Mouse (Mus musculus) limb, embryonic 15.5 days (tissue): ENCODE measurements around the gene Lrrc4. TPM values are rescaled to one million over a fixed set of nuclear protein-coding genes. Genes with fewer than 3 reads are reported as not detected.

Experiments used
- ATAC-seq: fragments of 200-750 bp; cut with Nextera tagmentation; 2 replicates; pipeline ENCODE4 v1.8.0; 2017; ENCODE audit warnings: low read depth, moderate TSS enrichment; ENCODE audit not compliant: insufficient number of reproducible peaks, low FRiP score, low TSS enrichment
- H3K27ac ChIP-seq: fragments of 300-500 bp; sonication (generic); 2 replicates; pipeline ENCODE4 v1.5.1; 2015; ENCODE audit warnings: moderate library complexity, mild to moderate bottlenecking, inconsistent platforms
- H3K27me3 ChIP-seq: fragments of 300-500 bp; sonication (generic); 2 replicates; pipeline ENCODE4 v1.6.1; 2015; ENCODE audit warnings: inconsistent platforms
- H3K36me3 ChIP-seq: fragments of 300-500 bp; sonication (generic); 2 replicates; pipeline ENCODE4 v1.6.1; 2015; ENCODE audit warnings: inconsistent platforms
- H3K4me1 ChIP-seq: fragments of 300-500 bp; sonication (generic); 2 replicates; pipeline ENCODE4 v1.6.1; 2015; ENCODE audit warnings: inconsistent platforms
- H3K4me2 ChIP-seq: fragments of 300-500 bp; sonication (generic); 2 replicates; pipeline ENCODE4 v1.6.1; 2015; ENCODE audit warnings: mild to moderate bottlenecking, inconsistent platforms
- H3K4me3 ChIP-seq: fragments of 300-500 bp; sonication (generic); 2 replicates; pipeline ENCODE4 v1.5.1; 2015; ENCODE audit warnings: mild to moderate bottlenecking, inconsistent platforms
- H3K9ac ChIP-seq: fragments of 300-500 bp; sonication (generic); 2 replicates; pipeline ENCODE4 v1.6.1; 2015; ENCODE audit warnings: inconsistent platforms
- H3K9me3 ChIP-seq: fragments of 300-500 bp; sonication (generic); 2 replicates; pipeline ENCODE4 v1.6.1; 2016; ENCODE audit warnings: inconsistent platforms
- WGBS: fragments of 180-500 bp; shearing (Covaris S2); methylation state at CpG from one replicate; pipeline ENCODE4 v1.1.7; 2015; 5-methylcytosine and 5-hydroxymethylcytosine counted together
- polyA plus RNA-seq: library from polyadenylated mRNA; unstranded; fragments of >200 nt; fragmentation: Nextera tagmentation; extraction: Ambion mirVana; gene quantifications from 2 replicates; pipeline ENCODE4 v1.2.1, GENCODE M21; 2015

Gene Lrrc4
- polyA plus RNA-seq, 1 experiment from 2014 or later: 0.56 TPM

- WGBS: 71% methylated on average over 4 of the region's 4 CpGs
- ATAC-seq: no peak
Measured at GRCm38 (mm10) chr6:28758293-28758692, 73.3 kb downstream of the Lrrc4 start.

GRCm38 (mm10) chr6:28756306-28757018 lies 75.1 kb downstream of the Lrrc4 start:
- Histone ChIP-seq H3K4me1 (peaks cover 7% of the 10 kb centered on the region; the same call in 1 of the 2 replicates), H3K27me3 (no peaks in the 10 kb centered on the region), H3K27ac (no peak overlapping the region), H3K4me2 (no peak overlapping the region), H3K4me3 (no peak overlapping the region), H3K9me3 (no peaks in the 10 kb centered on the region), H3K36me3 (no peaks in the 10 kb centered on the region), H3K9ac (no peak overlapping the region)
- no peak for ATAC-seq
- 61% methylated on average over 10 of the region's 10 CpGs for WGBS

More at GRCm38 (mm10) chr6:28758293-28758692, 73.3 kb downstream of the Lrrc4 start:
- H3K4me1 ChIP-seq: peaks cover 7% of the 10 kb centered on the region; the same call in 1 of the 2 replicates
- no peaks in the 10 kb centered on the region for H3K36me3 ChIP-seq
- no peak overlapping the region for H3K4me3 ChIP-seq
- H3K9me3 ChIP-seq: no peaks in the 10 kb centered on the region
- H3K4me2 ChIP-seq: no peak overlapping the region
- no peak overlapping the region for H3K27ac ChIP-seq
- H3K9ac ChIP-seq: no peak overlapping the region
- no peaks in the 10 kb centered on the region for H3K27me3 ChIP-seq

- H3K4me1 ChIP-seq: peaks cover 10% of the 10 kb centered on the region; the same call in 1 of the 2 replicates
- 0 out of 2 replicates have a peak, but pooled peaks cover 5% of the 10 kb centered on the region for H3K36me3 ChIP-seq
- ATAC-seq: no peak
- H3K27me3 ChIP-seq: no peaks in the 10 kb centered on the region
- H3K9me3 ChIP-seq: no peaks in the 10 kb centered on the region
- WGBS: 86% methylated on average over 6 of the region's 6 CpGs
- H3K4me3 ChIP-seq: no peak overlapping the region
- H3K27ac ChIP-seq: no peak overlapping the region
- H3K9ac ChIP-seq: no peak overlapping the region
- H3K4me2 ChIP-seq: no peak overlapping the region
Measured at GRCm38 (mm10) chr6:28754127-28754898, 77.2 kb downstream of the Lrrc4 start.

- Histone ChIP-seq H3K4me2 (no peak overlapping the region), H3K27ac (no peak overlapping the region), H3K36me3 (0 out of 2 replicates have a peak, but pooled peaks cover 6% of the 10 kb centered on the region), H3K4me1 (peaks cover 10% of the 10 kb centered on the region; the same call in 1 of the 2 replicates), H3K27me3 (no peaks in the 10 kb centered on the region), H3K9me3 (no peaks in the 10 kb centered on the region), H3K9ac (no peak overlapping the region), H3K4me3 (no peak overlapping the region)
- 70% methylated on average over 5 of the region's 5 CpGs for WGBS
- no peak for ATAC-seq
Measured at GRCm38 (mm10) chr6:28753681-28754080, 77.9 kb downstream of the Lrrc4 start.

- no peaks in the 10 kb centered on the region for H3K27me3 ChIP-seq
- H3K9ac ChIP-seq: no peak overlapping the region
- H3K4me1 ChIP-seq: peaks cover 7% of the 10 kb centered on the region; the same call in 1 of the 2 replicates
- no peaks in the 10 kb centered on the region for H3K9me3 ChIP-seq
- 85% methylated on average over 5 of the region's 5 CpGs for WGBS
- H3K27ac ChIP-seq: no peak overlapping the region
- H3K36me3 ChIP-seq: 0 out of 2 replicates have a peak, but pooled peaks cover 6% of the 10 kb centered on the region
- ATAC-seq: no peak
- no peak overlapping the region for H3K4me2 ChIP-seq
- no peak overlapping the region for H3K4me3 ChIP-seq
Measured at GRCm38 (mm10) chr6:28753217-28753616, 78.3 kb downstream of the Lrrc4 start.

GRCm38 (mm10) chr6:28751186-28751585 lies 80.4 kb downstream of the Lrrc4 start:
- Histone ChIP-seq H3K9me3 (no peaks in the 10 kb centered on the region), H3K9ac (no peak overlapping the region), H3K27me3 (no peaks in the 10 kb centered on the region), H3K27ac (no peak overlapping the region), H3K36me3 (peaks cover 14% of the 10 kb centered on the region; the same call in 1 of the 2 replicates), H3K4me3 (no peak overlapping the region), H3K4me2 (no peak overlapping the region), H3K4me1 (peaks cover 6% of the 10 kb centered on the region; the same call in 1 of the 2 replicates)
- WGBS: 34% methylated on average over 3 of the region's 3 CpGs
- no peak for ATAC-seq

GRCm38 (mm10) chr6:28749224-28749623 lies 82.3 kb downstream of the Lrrc4 start:
- Histone ChIP-seq H3K4me1 (peaks cover 6% of the 10 kb centered on the region; the same call in 1 of the 2 replicates), H3K4me3 (no peak overlapping the region), H3K27me3 (no peaks in the 10 kb centered on the region), H3K9ac (no peak overlapping the region), H3K27ac (no peak overlapping the region), H3K9me3 (no peaks in the 10 kb centered on the region), H3K36me3 (peaks cover 24% of the 10 kb centered on the region; the same call in 1 of the 2 replicates), H3K4me2 (no peak overlapping the region)
- no peak for ATAC-seq
- 72% methylated on average over 3 of the region's 3 CpGs for WGBS

GRCm38 (mm10) chr6:28747931-28748670 lies 83.4 kb downstream of the Lrrc4 start:
- WGBS: 72% methylated on average over 14 of the region's 14 CpGs
- H3K9ac ChIP-seq: no peak overlapping the region
- H3K27ac ChIP-seq: no peak overlapping the region
- no peak for ATAC-seq
- H3K4me1 ChIP-seq: peaks cover 6% of the 10 kb centered on the region; the same call in 1 of the 2 replicates
- no peak overlapping the region for H3K4me2 ChIP-seq
- H3K9me3 ChIP-seq: no peaks in the 10 kb centered on the region
- no peaks in the 10 kb centered on the region for H3K27me3 ChIP-seq
- H3K36me3 ChIP-seq: peaks cover 24% of the 10 kb centered on the region; the same call in 1 of the 2 replicates
- H3K4me3 ChIP-seq: no peak overlapping the region

GRCm38 (mm10) chr6:28747025-28747424 lies 84.5 kb downstream of the Lrrc4 start:
- H3K4me2 ChIP-seq: no peak overlapping the region
- H3K4me1 ChIP-seq: peaks cover 6% of the 10 kb centered on the region; the same call in 1 of the 2 replicates
- 88% methylated on average over 5 of the region's 5 CpGs for WGBS
- H3K27ac ChIP-seq: no peak overlapping the region
- H3K9ac ChIP-seq: no peak overlapping the region
- H3K4me3 ChIP-seq: no peak overlapping the region
- peaks cover 24% of the 10 kb centered on the region; the same call in 1 of the 2 replicates for H3K36me3 ChIP-seq
- no peak for ATAC-seq
- no peaks in the 10 kb centered on the region for H3K9me3 ChIP-seq
- no peaks in the 10 kb centered on the region for H3K27me3 ChIP-seq

- Histone ChIP-seq H3K27ac (no peak overlapping the region), H3K9ac (no peak overlapping the region), H3K4me3 (no peak overlapping the region), H3K4me2 (no peak overlapping the region), H3K9me3 (no peaks in the 10 kb centered on the region), H3K36me3 (peaks cover 23% of the 10 kb centered on the region; the same call in 1 of the 2 replicates), H3K4me1 (peaks cover 5% of the 10 kb centered on the region; the same call in 1 of the 2 replicates), H3K27me3 (no peaks in the 10 kb centered on the region)
- ATAC-seq: no peak
- 93% methylated on average over 7 of the region's 7 CpGs for WGBS
Measured at GRCm38 (mm10) chr6:28745864-28746263, 85.7 kb downstream of the Lrrc4 start.

- no peaks in the 10 kb centered on the region for H3K27me3 ChIP-seq
- H3K4me2 ChIP-seq: no peak overlapping the region
- no peak overlapping the region for H3K4me3 ChIP-seq
- peaks cover 18% of the 10 kb centered on the region; the same call in 1 of the 2 replicates for H3K36me3 ChIP-seq
- H3K9me3 ChIP-seq: no peaks in the 10 kb centered on the region
- ATAC-seq: no peak
- no peak overlapping the region for H3K9ac ChIP-seq
- WGBS: 32% methylated on average over 1 of the region's 1 CpGs
- 0 out of 2 replicates have a peak, but pooled peaks cover 3% of the 10 kb centered on the region for H3K4me1 ChIP-seq
- no peak overlapping the region for H3K27ac ChIP-seq
Measured at GRCm38 (mm10) chr6:28743586-28743985, 88.0 kb downstream of the Lrrc4 start.
